Mouse (Mus musculus) left cerebral cortex, postnatal 4 days (tissue): ENCODE measurements at regions not wholly inside any gene's neighbourhood (a gene's known extent, or its start where the extent isn't known, plus 50 kb on each side); places are given as distances from the start of the nearest gene placed in this dataset.
"Not testable (repeated sequence)": the region's sequence is repeated elsewhere in the genome, so short reads cannot be mapped to it uniquely, and the experiment has no call there.

Experiments
- DNase-seq: peaks from one replicate; pipeline ENCODE4 v3.0.0-alpha.2; 2022
- intact Hi-C: fragments of 180-260 bp; cut with DNase I; formaldehyde crosslinking; loops from one replicate; pipeline ENCODE4 v1.15.1; 2025

GRCm38 (mm10) chr13:52129466-52129865 lies 283.0 kb downstream of the Gadd45g start:
- DNase-seq, result no peak
- intact Hi-C loops, result no loop called here

GRCm38 (mm10) chr13:52133202-52133601 lies 286.7 kb downstream of the Gadd45g start:
- intact Hi-C loops, result no loop called here
- DNase-seq, result no peak

GRCm38 (mm10) chr13:52138331-52138945 lies 292.0 kb downstream of the Gadd45g start:
- DNase-seq, result no peak
- intact Hi-C loops, result no loop called here

- intact Hi-C loops, result no loop called here
- DNase-seq, result no peak
Observed at GRCm38 (mm10) chr13:52139140-52139809, 292.8 kb downstream of the Gadd45g start.

GRCm38 (mm10) chr13:52140221-52140620 lies 293.7 kb downstream of the Gadd45g start:
- no peak for DNase-seq
- intact Hi-C loops, result no loop called here

GRCm38 (mm10) chr13:52144066-52144465 lies 297.6 kb downstream of the Gadd45g start:
- DNase-seq, intact Hi-C loops: not testable (repeated sequence)

GRCm38 (mm10) chr13:52145926-52146325 lies 299.4 kb downstream of the Gadd45g start:
- DNase-seq, result no peak

GRCm38 (mm10) chr13:52150281-52150680 lies 303.8 kb downstream of the Gadd45g start:
- intact Hi-C loops, result loop anchor here (5.0 kb wide), 1 partner anchor 303 kb away; the partner anchor contains the start of gene Gadd45g
- DNase-seq, result no peak

More at GRCm38 (mm10) chr13:52145926-52146325, 299.4 kb downstream of the Gadd45g start:
- intact Hi-C loops, result no loop called here

- DNase-seq, result no peak
Observed at GRCm38 (mm10) chr13:52151777-52152176, 305.3 kb downstream of the Gadd45g start.

GRCm38 (mm10) chr13:52152221-52152620 lies 305.7 kb downstream of the Gadd45g start:
- intact Hi-C loops, result loop anchor here (5.0 kb wide), 1 partner anchor 305 kb away; the partner anchor contains the start of gene Gadd45g
- DNase-seq, result no peak

More at GRCm38 (mm10) chr13:52151777-52152176, 305.3 kb downstream of the Gadd45g start:
- intact Hi-C loops, result loop anchor here (5.0 kb wide), 1 partner anchor 304 kb away; the partner anchor contains the start of gene Gadd45g

- DNase-seq, result no peak
- intact Hi-C loops, result loop anchor here (5.0 kb wide), 1 partner anchor 306 kb away; the partner anchor contains the start of gene Gadd45g
Observed at GRCm38 (mm10) chr13:52153030-52153429, 306.6 kb downstream of the Gadd45g start.

GRCm38 (mm10) chr13:52153576-52153975 lies 307.1 kb downstream of the Gadd45g start:
- intact Hi-C loops, result loop anchor here (5.0 kb wide), 1 partner anchor 306 kb away; the partner anchor contains the start of gene Gadd45g
- no peak for DNase-seq

GRCm38 (mm10) chr13:52154111-52154843 lies 307.8 kb downstream of the Gadd45g start:
- DNase-seq, result no peak
- intact Hi-C loops, result loop anchor here (5.0 kb wide), 1 partner anchor 307 kb away; the partner anchor contains the start of gene Gadd45g

- intact Hi-C loops, result loop anchor here (5.0 kb wide), 1 partner anchor 308 kb away; the partner anchor contains the start of gene Gadd45g
- peak; percentile 48 for DNase-seq
Observed at GRCm38 (mm10) chr13:52154844-52155587, 308.5 kb downstream of the Gadd45g start.

- intact Hi-C loops, result no loop called here
- no peak for DNase-seq
Observed at GRCm38 (mm10) chr13:52155588-52156086, 309.2 kb downstream of the Gadd45g start.

GRCm38 (mm10) chr13:52162676-52163075 lies 316.2 kb downstream of the Gadd45g start:
- no peak for DNase-seq
- intact Hi-C loops, result no loop called here

- no peak for DNase-seq
- intact Hi-C loops, result loop anchor here (5.0 kb wide), 1 partner anchor 107 kb away; no protein-coding TSS in a partner anchor
Observed at GRCm38 (mm10) chr13:52165531-52165930, 319.1 kb downstream of the Gadd45g start.

- no peak for DNase-seq
- intact Hi-C loops, result loop anchor here (5.0 kb wide), 1 partner anchor 104 kb away; no protein-coding TSS in a partner anchor
Observed at GRCm38 (mm10) chr13:52167968-52168367, 321.5 kb downstream of the Gadd45g start.

- no peak for DNase-seq
- intact Hi-C loops, result no loop called here
Observed at GRCm38 (mm10) chr13:52172706-52173346, 326.3 kb downstream of the Gadd45g start.
